Mouse (Mus musculus) ES-Bruce4 (cell line): ENCODE measurements around the gene Rfk.

Source experiments
- CTCF ChIP-seq: IDR thresholded peaks from one replicate; pipeline ENCODE4 v1.8.1; 2011; ENCODE audit warnings: low read depth, low read length
- POLR2A ChIP-seq: IDR thresholded peaks from one replicate; pipeline ENCODE4 v1.8.1; 2011; ENCODE audit warnings: low read length; ENCODE audit not compliant: insufficient read depth

- no peak for TF ChIP-seq POLR2A
- no peak for TF ChIP-seq CTCF
These were observed 32.7 kb upstream of the Rfk start for GRCm38 (mm10) chr19:17361181-17361580.
